Mouse (Mus musculus) layer of hippocampus, adult 9-11 months (tissue): ENCODE measurements around the gene Col2a1.
A peak's percentile ranks its signal among the peaks of the same experiment; 100 is the strongest.

Experiments
- DNase-seq: peaks from one replicate; pipeline ENCODE4 v3.0.0; 2022

Gene Col2a1

GRCm38 (mm10) chr15:97956416-97956815 lies 48.1 kb downstream of the Col2a1 start:
- no peak for DNase-seq

- DNase-seq: no peak
Observed at GRCm38 (mm10) chr15:97955742-97956141, 48.8 kb downstream of the Col2a1 start.

- DNase-seq: no peak
Observed at GRCm38 (mm10) chr15:97955286-97955685, 49.2 kb downstream of the Col2a1 start.

GRCm38 (mm10) chr15:97954671-97955070 lies 49.8 kb downstream of the Col2a1 start:
- no peak for DNase-seq

- DNase-seq: no peak
Observed at GRCm38 (mm10) chr15:97952889-97953189, 51.7 kb downstream of the Col2a1 start.

- DNase-seq: peak; percentile 35
Observed at GRCm38 (mm10) chr15:97952137-97952888, 52.2 kb downstream of the Col2a1 start.

- DNase-seq: no peak
Observed at GRCm38 (mm10) chr15:97950240-97950639, 54.3 kb downstream of the Col2a1 start.

- DNase-seq: no peak
Observed at GRCm38 (mm10) chr15:97949706-97950105, 54.8 kb downstream of the Col2a1 start.

- no peak for DNase-seq
Observed at GRCm38 (mm10) chr15:97948720-97949119, 55.8 kb downstream of the Col2a1 start.

- no peak for DNase-seq
Observed at GRCm38 (mm10) chr15:97945656-97946315, 58.7 kb downstream of the Col2a1 start.

GRCm38 (mm10) chr15:97944919-97945574 lies 59.4 kb downstream of the Col2a1 start:
- no peak for DNase-seq

GRCm38 (mm10) chr15:97943356-97943755 lies 61.1 kb downstream of the Col2a1 start:
- no peak for DNase-seq

- DNase-seq: no peak
Observed at GRCm38 (mm10) chr15:97942538-97942937, 62.0 kb downstream of the Col2a1 start.

GRCm38 (mm10) chr15:97941306-97941705 lies 63.2 kb downstream of the Col2a1 start:
- DNase-seq: no peak

GRCm38 (mm10) chr15:97940088-97940487 lies 64.4 kb downstream of the Col2a1 start:
- no peak for DNase-seq

GRCm38 (mm10) chr15:97938580-97938979 lies 65.9 kb downstream of the Col2a1 start:
- DNase-seq: peak; percentile 21

GRCm38 (mm10) chr15:97932441-97932840 lies 72.1 kb downstream of the Col2a1 start:
- peak; percentile 38 for DNase-seq

GRCm38 (mm10) chr15:97929259-97929824 lies 75.2 kb downstream of the Col2a1 start:
- DNase-seq: no peak

GRCm38 (mm10) chr15:97927821-97928220 lies 76.7 kb downstream of the Col2a1 start:
- DNase-seq: no peak

- no peak for DNase-seq
Observed at GRCm38 (mm10) chr15:97927018-97927417, 77.5 kb downstream of the Col2a1 start.
